Comparison of ENCODE assay signal across 18 mouse cellular contexts in genomic region chr8:61715351-61716125, GRCm38 (mm10).
DNase-seq lines count a peak whose midpoint lies in the region; TF ChIP-seq lines count a peak whose summit lies in the region.
"Had no signal": no experiment of that assay in that cellular context is flagged by ENCODE, and none has a peak within 500 bp of the region (broad histone marks: within the 10 kb centered on the region; RNA-seq: fewer than 3 reads in every experiment).

No protein-coding gene starts in this region.

- TF ChIP-seq CTCF in ES-Bruce4 (IDR thresholded peaks at IDR 0.05; ENCODE audit: low read depth, low read length): no peak
- no peak for TF ChIP-seq CTCF in small intestine, adult 2 months (IDR thresholded peaks at IDR 0.05; ENCODE audit: extremely low read depth, insufficient read length, insufficient replicate concordance, low read depth, low read length)

- no peaks in the 10 kb centered on the region for H3K9me3 ChIP-seq in heart, embryonic 10.5 days
- no peaks in the 10 kb centered on the region for H3K9me3 ChIP-seq in ES-Bruce4 (replicated peaks; ENCODE audit: control insufficient read depth, insufficient read depth, low read length, poor library complexity, severe bottlenecking)
- H3K9me3 ChIP-seq: embryonic facial prominence, embryonic 15.5 days; midbrain, embryonic 15.5 days had no signal

- TF ChIP-seq POLR2A in ES-Bruce4 (IDR thresholded peaks at IDR 0.05; ENCODE audit: insufficient read depth, low read length): no peak
- peak; percentile 53; the same call in 1 of the 2 replicates for TF ChIP-seq POLR2A in small intestine, adult 2 months (IDR thresholded peaks at IDR 0.05; ENCODE audit: low read depth, low read length)

- DNase-seq in heart, embryonic 10.5 days (ENCODE audit: low spot score): peak; percentile 58
- DNase-seq in heart, postnatal 36 days: no peak
- DNase-seq in R1 (ENCODE audit: low read depth, low spot score): peak; percentile 86
- DNase-seq in thymus, postnatal 0 days (ENCODE audit: low spot score): no peak
- no peak for DNase-seq in testis, postnatal 10 days (ENCODE audit: low spot score)
- DNase-seq: adrenal gland, postnatal 14 days; cerebellum, adult 8-10 months; gastrocnemius, postnatal 14 days; retina, postnatal 1 day; right cerebral cortex, postnatal 4 days had no signal

- peaks cover 32% of the 10 kb centered on the region for H3K4me1 ChIP-seq in heart, embryonic 10.5 days
- peaks cover 9% of the 10 kb centered on the region for H3K4me1 ChIP-seq in ES-Bruce4 (ENCODE audit: control insufficient read depth, insufficient read depth, low read length)
- H3K4me1 ChIP-seq in small intestine, adult 2 months (ENCODE audit: control insufficient read depth, insufficient read depth, insufficient read length, low read length): peaks cover 26% of the 10 kb centered on the region
- H3K4me1 ChIP-seq: embryonic facial prominence, embryonic 15.5 days; midbrain, embryonic 15.5 days had no signal

- H3K27me3 ChIP-seq in heart, embryonic 10.5 days (ENCODE audit: insufficient read depth, poor library complexity, severe bottlenecking): no peaks in the 10 kb centered on the region
- H3K27me3 ChIP-seq in ES-Bruce4 (ENCODE audit: control insufficient read depth, insufficient read depth, low read length, poor library complexity, severe bottlenecking): no peaks in the 10 kb centered on the region; the same call in 1 of the 2 replicates
- H3K27me3 ChIP-seq in small intestine, adult 2 months (ENCODE audit: control insufficient read depth, insufficient read depth, low read length): no peaks in the 10 kb centered on the region
- H3K27me3 ChIP-seq: embryonic facial prominence, embryonic 15.5 days; midbrain, embryonic 15.5 days had no signal

- intact Hi-C loops in heart, postnatal 36 days (cut with DNase I): no loop called here

- no peak overlapping the region; the same call in 1 of the 2 replicates for H3K9ac ChIP-seq in ES-Bruce4 (ENCODE audit: low read depth, poor library complexity, severe bottlenecking)
- H3K9ac ChIP-seq: embryonic facial prominence, embryonic 15.5 days; limb, embryonic 13.5 days; liver, embryonic 14.5 days; midbrain, embryonic 15.5 days had no signal

- no peak overlapping the region for H3K4me3 ChIP-seq in heart, embryonic 10.5 days
- H3K4me3 ChIP-seq in ES-Bruce4 (ENCODE audit: low read depth, low read length): 0 out of 2 replicates have a peak overlapping the region, but pooled peaks have one; percentile 26
- H3K4me3 ChIP-seq in small intestine, adult 2 months (ENCODE audit: low read depth, low read length): peak overlapping the region; percentile 15; the same call in 1 of the 2 replicates
- H3K4me3 ChIP-seq: embryonic facial prominence, embryonic 15.5 days; hindbrain, embryonic 10.5 days; left cerebral cortex, adult 2 months; limb, embryonic 13.5 days; midbrain, embryonic 15.5 days had no signal

- WGBS in heart, embryonic 10.5 days: 28% methylated on average over 14 of the region's 14 CpGs
- WGBS in small intestine, adult 2 months: 32% methylated on average over 14 of the region's 14 CpGs

- TF ChIP-seq EP300 in ES-Bruce4 (IDR thresholded peaks at IDR 0.05; ENCODE audit: insufficient read depth, low read depth, low read length): no peak

- H3K36me3 ChIP-seq in heart, embryonic 10.5 days: peaks cover 40% of the 10 kb centered on the region
- no peaks in the 10 kb centered on the region for H3K36me3 ChIP-seq in ES-Bruce4 (ENCODE audit: control insufficient read depth, insufficient read depth, low read length, poor library complexity, severe bottlenecking)
- peaks cover 4% of the 10 kb centered on the region; the same call in 1 of the 2 replicates for H3K36me3 ChIP-seq in small intestine, adult 2 months (ENCODE audit: control insufficient read depth, insufficient read depth, low read length)
- H3K36me3 ChIP-seq: midbrain, embryonic 15.5 days had no signal

- H3K27ac ChIP-seq in heart, embryonic 10.5 days: no peak overlapping the region
- 0 out of 2 replicates have a peak overlapping the region, but pooled peaks have one; percentile 2 for H3K27ac ChIP-seq in ES-Bruce4 (ENCODE audit: insufficient read depth, low read length)
- H3K27ac ChIP-seq in small intestine, adult 2 months (ENCODE audit: insufficient read depth, low read depth, low read length): peak overlapping the region; percentile 93
- H3K27ac ChIP-seq: embryonic facial prominence, embryonic 15.5 days; hindbrain, embryonic 10.5 days; left cerebral cortex, adult 2 months; limb, embryonic 13.5 days; liver, embryonic 14.5 days; midbrain, embryonic 15.5 days had no signal

Comparison
In these comparisons a context has a peak if more than half of its experiments do, and no peak if none do; other contexts are left out.
1. DNase-seq: peak in heart, embryonic 10.5 days (single experiment) and R1 (single experiment); none in heart, postnatal 36 days (0 of 2), thymus, postnatal 0 days (single experiment) and testis, postnatal 10 days (single experiment).